Mouse (Mus musculus) liver, adult 2 months (tissue): ENCODE measurements at regions not wholly inside any gene's neighbourhood (a gene's known extent, or its start where the extent isn't known, plus 50 kb on each side); places are given as distances from the start of the nearest gene placed in this dataset.
"Not testable (repeated sequence)": the region's sequence is repeated elsewhere in the genome, so short reads cannot be mapped to it uniquely, and the experiment has no call there.

ENCODE experiments used
- CTCF ChIP-seq: fragments of 200-500 bp; IDR thresholded peaks from 2 replicates; pipeline ENCODE4 v1.5.1; 2011; ENCODE audit warnings: low read depth, low read length, control low read depth
- POLR2A ChIP-seq: fragments of 200-500 bp; IDR thresholded peaks from 2 replicates; pipeline ENCODE4 v1.6.1; 2011; ENCODE audit warnings: low read length, control low read depth; ENCODE audit not compliant: insufficient read depth; ENCODE audit errors: extremely low read depth

GRCm38 (mm10) chr2:147294926-147295325 is 66.8 kb upstream of the Pax1 start:
- not testable (repeated sequence) for TF ChIP-seq CTCF, POLR2A
